Mouse (Mus musculus): Measurements from ENCODE around the gene Ring1. TPM values are rescaled to one million over a fixed set of nuclear protein-coding genes. Genes with fewer than 3 reads are reported as not detected.
"Not testable (repeated sequence)": the region's sequence is repeated elsewhere in the genome, so short reads cannot be mapped to it uniquely, and the experiment has no call there.

Gene Ring1
- polyA plus RNA-seq, 2 experiments: 7.0 to 54.0 TPM

DNA sequence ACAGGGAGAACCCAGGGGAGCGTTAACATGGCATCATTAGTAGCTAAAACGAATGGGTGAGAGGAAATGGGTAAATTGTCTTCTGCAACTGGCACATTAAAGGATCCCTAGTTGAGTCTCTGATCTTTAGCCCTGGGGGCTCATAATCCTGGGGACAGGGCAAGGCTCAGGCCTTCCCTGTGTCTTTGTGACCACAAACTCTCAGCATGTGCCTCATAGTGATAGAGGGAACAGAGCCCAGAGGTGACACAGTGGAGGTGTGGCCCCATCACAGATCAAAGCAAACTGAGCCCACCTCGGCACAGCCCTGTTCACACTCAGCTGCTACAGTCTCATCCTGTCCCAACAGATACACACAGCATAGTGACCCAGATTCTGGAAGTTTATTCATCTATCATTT lies 28.8 kb downstream of the Ring1 start:
- no peak for TF ChIP-seq POLR2A (IDR thresholded peaks at IDR 0.05; ENCODE audit: borderline replicate concordance, extremely low read depth, insufficient read depth, insufficient read length)
- H3K4me2 ChIP-seq (replicated peaks; ENCODE audit: low read depth, low read length, severe bottlenecking): no peak overlapping the region
- H3K36me3 ChIP-seq (ENCODE audit: control insufficient read depth, insufficient read depth, low read length): no peaks in the 10 kb centered on the region
- DNase-seq (ENCODE audit: low spot score): no peak
- no peak for ATAC-seq (ENCODE audit: low FRiP score, low read depth)
- H3K27ac ChIP-seq (replicated peaks; ENCODE audit: low read depth, low read length): no peak overlapping the region
- 20% methylated on average over 3 of the region's 3 CpGs for WGBS
- H3K27me3 ChIP-seq (ENCODE audit: control insufficient read depth, insufficient read depth, low read length): peaks cover 14% of the 10 kb centered on the region; the same call in 1 of the 2 replicates
- H3K9ac ChIP-seq (ENCODE audit: low read depth, low read length, severe bottlenecking): no peak overlapping the region
- H3K4me3 ChIP-seq (replicated peaks; ENCODE audit: low read length): no peak overlapping the region
- no peaks in the 10 kb centered on the region for H3K9me3 ChIP-seq (ENCODE audit: control insufficient read depth, low read length)
- no peaks in the 10 kb centered on the region for H3K4me1 ChIP-seq (ENCODE audit: control insufficient read depth, insufficient read depth, low read length)

DNA sequence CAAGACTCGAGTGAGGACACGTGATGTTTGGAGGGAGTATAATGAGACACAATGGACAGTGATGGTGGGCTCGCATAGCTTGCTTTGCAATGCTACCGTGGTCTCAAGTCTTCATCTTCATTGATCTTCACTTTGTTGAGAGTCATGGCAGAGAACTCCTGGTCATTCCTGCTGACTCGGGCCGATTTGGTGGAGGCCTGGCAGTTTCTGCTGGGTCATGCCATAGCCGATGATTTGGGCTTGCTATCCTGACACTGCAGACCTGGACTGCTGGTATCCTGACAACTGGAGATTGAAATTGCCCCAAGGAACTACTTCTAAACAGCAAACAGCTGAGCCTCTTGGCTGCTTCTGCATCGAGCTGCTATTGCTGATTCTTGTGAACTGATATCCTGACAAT lies 29.5 kb downstream of the Ring1 start:
- H3K27ac ChIP-seq (replicated peaks; ENCODE audit: low read depth, low read length): no peak overlapping the region
- H3K4me1 ChIP-seq (ENCODE audit: control insufficient read depth, insufficient read depth, low read length): no peaks in the 10 kb centered on the region
- no peak for DNase-seq (ENCODE audit: low spot score)
- H3K9ac ChIP-seq (ENCODE audit: low read depth, low read length, severe bottlenecking): no peak overlapping the region
- TF ChIP-seq POLR2A (IDR thresholded peaks at IDR 0.05; ENCODE audit: borderline replicate concordance, extremely low read depth, insufficient read depth, insufficient read length): no peak
- 83% methylated on average over 8 of the region's 8 CpGs for WGBS
- no peak overlapping the region for H3K4me2 ChIP-seq (replicated peaks; ENCODE audit: low read depth, low read length, severe bottlenecking)
- no peak overlapping the region for H3K4me3 ChIP-seq (replicated peaks; ENCODE audit: low read length)
- no peak for ATAC-seq (ENCODE audit: low FRiP score, low read depth)
- peaks cover 7% of the 10 kb centered on the region; the same call in 1 of the 2 replicates for H3K27me3 ChIP-seq (ENCODE audit: control insufficient read depth, insufficient read depth, low read length)
- no peaks in the 10 kb centered on the region for H3K9me3 ChIP-seq (ENCODE audit: control insufficient read depth, low read length)
- no peaks in the 10 kb centered on the region for H3K36me3 ChIP-seq (ENCODE audit: control insufficient read depth, insufficient read depth, low read length)

DNA sequence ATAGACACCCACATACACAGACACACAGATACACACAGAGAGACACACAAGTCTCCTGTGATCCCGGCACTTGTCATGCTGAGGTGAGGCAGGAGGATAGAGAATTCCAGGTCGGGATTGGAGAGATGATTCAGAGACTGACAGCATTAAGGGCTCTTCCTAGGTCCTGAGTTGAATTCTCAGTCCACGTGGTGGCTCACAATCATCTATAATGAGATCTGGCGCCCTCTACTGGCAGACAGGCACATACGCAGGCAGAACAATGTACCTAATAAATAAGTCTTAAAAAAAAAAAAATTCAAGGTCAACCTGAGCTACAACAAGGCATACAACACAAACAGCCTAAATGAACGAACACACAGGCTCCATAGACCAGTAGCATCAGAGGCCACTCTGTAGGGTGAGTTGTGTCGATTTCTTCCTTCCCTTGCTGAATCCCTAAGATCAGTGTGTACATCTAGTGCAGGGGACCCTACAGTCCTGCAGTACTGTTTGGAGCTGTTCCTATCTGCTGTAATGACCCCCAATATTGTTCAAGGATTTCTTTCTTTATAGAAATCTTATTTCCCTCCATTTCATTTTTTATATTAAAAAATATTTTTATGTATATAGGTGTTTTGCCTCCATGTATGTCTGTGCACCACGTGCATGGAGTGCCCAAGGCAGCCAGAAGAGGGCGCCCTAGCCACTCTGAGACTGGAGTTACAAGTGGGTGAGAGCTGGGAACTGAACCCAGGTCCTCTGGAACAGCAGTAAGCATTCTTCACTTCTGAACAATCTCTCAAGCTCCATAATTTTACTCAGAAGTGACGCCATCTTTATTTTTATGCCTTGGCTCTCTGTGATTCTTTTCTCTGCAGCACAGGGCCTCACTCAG lies 32.5 kb downstream of the Ring1 start:
- ATAC-seq (ENCODE audit: low FRiP score, low read depth) (no peak), DNase-seq (ENCODE audit: low spot score) (peak; percentile 75)
- no peak overlapping the region for H3K27ac ChIP-seq (replicated peaks; ENCODE audit: low read depth, low read length)

DNA sequence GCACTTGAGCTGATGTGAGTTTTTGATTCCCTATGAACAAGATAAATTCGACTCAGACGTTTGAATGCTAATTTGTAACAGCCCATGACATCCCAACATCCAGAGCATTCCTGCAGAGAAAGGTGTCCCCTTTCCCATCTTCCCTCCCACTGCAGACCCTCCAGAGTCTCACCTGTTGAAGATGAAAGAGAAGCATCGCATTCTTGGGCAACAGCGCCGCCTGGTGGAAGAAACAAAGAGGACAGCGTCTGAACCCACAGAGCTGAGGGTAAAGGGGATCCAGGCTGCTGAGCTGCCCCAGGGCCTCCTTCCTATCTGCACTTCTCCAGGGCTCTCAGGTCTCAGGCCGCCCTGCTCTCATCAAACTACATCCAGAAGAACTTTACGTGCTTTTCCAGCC lies 42.3 kb downstream of the Ring1 start:
- Histone ChIP-seq H3K4me3 (replicated peaks; ENCODE audit: low read length) (peak overlapping the region; percentile 44; the same call in 1 of the 2 replicates), H3K4me2 (replicated peaks; ENCODE audit: low read depth, low read length, severe bottlenecking) (peak overlapping the region; percentile 56; the same call in 1 of the 2 replicates), H3K27me3 (ENCODE audit: control insufficient read depth, insufficient read depth, low read length) (peaks cover 29% of the 10 kb centered on the region)
- not testable (repeated sequence) for ATAC-seq (ENCODE audit: low FRiP score, low read depth); DNase-seq (ENCODE audit: low spot score); H3K27ac ChIP-seq (replicated peaks; ENCODE audit: low read depth, low read length); H3K9me3 ChIP-seq (ENCODE audit: control insufficient read depth, low read length); H3K9ac ChIP-seq (ENCODE audit: low read depth, low read length, severe bottlenecking); H3K36me3 ChIP-seq (ENCODE audit: control insufficient read depth, insufficient read depth, low read length); H3K4me1 ChIP-seq (ENCODE audit: control insufficient read depth, insufficient read depth, low read length)
- 9% methylated on average over 8 of the region's 8 CpGs for WGBS

More for the DNA sequence above, 32.5 kb downstream of the Ring1 start:
- Histone ChIP-seq H3K4me2 (replicated peaks; ENCODE audit: low read depth, low read length, severe bottlenecking) (no peak overlapping the region), H3K9ac (ENCODE audit: low read depth, low read length, severe bottlenecking) (no peak overlapping the region), H3K27me3 (ENCODE audit: control insufficient read depth, insufficient read depth, low read length) (no peaks in the 10 kb centered on the region), H3K4me1 (ENCODE audit: control insufficient read depth, insufficient read depth, low read length) (no peaks in the 10 kb centered on the region), H3K36me3 (ENCODE audit: control insufficient read depth, insufficient read depth, low read length) (no peaks in the 10 kb centered on the region), H3K4me3 (replicated peaks; ENCODE audit: low read length) (no peak overlapping the region), H3K9me3 (ENCODE audit: control insufficient read depth, low read length) (no peaks in the 10 kb centered on the region)
- no peak for TF ChIP-seq POLR2A (IDR thresholded peaks at IDR 0.05; ENCODE audit: borderline replicate concordance, extremely low read depth, insufficient read depth, insufficient read length)
- WGBS: 31% methylated on average over 10 of the region's 10 CpGs

DNA sequence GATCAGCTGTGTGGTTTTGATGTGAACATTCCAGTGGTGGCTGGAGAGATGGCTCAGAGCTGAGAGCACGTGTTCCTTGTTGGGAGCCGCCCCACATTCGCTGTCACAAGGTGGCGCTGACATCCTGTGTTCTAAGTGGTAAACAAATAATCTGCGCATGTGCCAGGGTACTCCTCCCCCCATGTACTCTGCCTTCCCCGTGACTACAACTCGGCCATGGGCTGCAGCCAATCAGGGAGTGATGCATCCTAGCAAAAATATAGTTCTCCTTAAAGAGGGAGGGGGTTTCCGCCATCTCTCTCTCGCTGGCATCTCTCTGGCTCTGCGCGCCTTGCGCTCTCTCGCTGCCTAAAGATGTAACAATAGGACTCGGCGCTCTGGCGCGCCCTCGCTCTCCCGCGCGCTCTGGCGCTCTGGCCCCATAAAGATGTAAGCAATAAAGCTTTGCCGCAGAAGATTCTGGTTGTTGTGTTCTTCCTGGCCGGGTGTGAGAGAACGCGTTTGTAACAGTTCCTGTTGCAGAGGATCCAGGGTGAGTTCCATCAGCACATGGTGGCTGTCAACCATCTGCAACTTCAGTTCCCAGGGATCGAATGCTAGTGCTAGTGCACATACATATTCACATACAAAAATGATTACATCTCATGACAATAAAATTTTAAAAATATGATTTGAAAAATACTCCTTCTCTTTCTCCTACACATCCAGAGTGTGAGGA lies 43.1 kb downstream of the Ring1 start:
- H3K9me3 ChIP-seq (ENCODE audit: control insufficient read depth, low read length); H3K36me3 ChIP-seq (ENCODE audit: control insufficient read depth, insufficient read depth, low read length); H3K4me1 ChIP-seq (ENCODE audit: control insufficient read depth, insufficient read depth, low read length): not testable (repeated sequence)
- WGBS: 1% methylated on average over 27 of the region's 27 CpGs
- Histone ChIP-seq H3K4me2 (replicated peaks; ENCODE audit: low read depth, low read length, severe bottlenecking) (peak overlapping the region; percentile 56), H3K9ac (ENCODE audit: low read depth, low read length, severe bottlenecking) (peak overlapping the region; percentile 45), H3K4me3 (replicated peaks; ENCODE audit: low read length) (peak overlapping the region; percentile 44), H3K27me3 (ENCODE audit: control insufficient read depth, insufficient read depth, low read length) (peaks cover 29% of the 10 kb centered on the region), H3K27ac (replicated peaks; ENCODE audit: low read depth, low read length) (peak overlapping the region; percentile 61; the same call in 1 of the 2 replicates)
- DNase-seq (ENCODE audit: low spot score) (peak; percentile 96), ATAC-seq (ENCODE audit: low FRiP score, low read depth) (peak; percentile 94)
- peak; percentile 53; the same call in 1 of the 2 replicates for TF ChIP-seq POLR2A (IDR thresholded peaks at IDR 0.05; ENCODE audit: borderline replicate concordance, extremely low read depth, insufficient read depth, insufficient read length)

All from limb, embryonic 14.5 days (tissue).